12 mouse cellular contexts compared by ENCODE assay signal in the genomic region with DNA sequence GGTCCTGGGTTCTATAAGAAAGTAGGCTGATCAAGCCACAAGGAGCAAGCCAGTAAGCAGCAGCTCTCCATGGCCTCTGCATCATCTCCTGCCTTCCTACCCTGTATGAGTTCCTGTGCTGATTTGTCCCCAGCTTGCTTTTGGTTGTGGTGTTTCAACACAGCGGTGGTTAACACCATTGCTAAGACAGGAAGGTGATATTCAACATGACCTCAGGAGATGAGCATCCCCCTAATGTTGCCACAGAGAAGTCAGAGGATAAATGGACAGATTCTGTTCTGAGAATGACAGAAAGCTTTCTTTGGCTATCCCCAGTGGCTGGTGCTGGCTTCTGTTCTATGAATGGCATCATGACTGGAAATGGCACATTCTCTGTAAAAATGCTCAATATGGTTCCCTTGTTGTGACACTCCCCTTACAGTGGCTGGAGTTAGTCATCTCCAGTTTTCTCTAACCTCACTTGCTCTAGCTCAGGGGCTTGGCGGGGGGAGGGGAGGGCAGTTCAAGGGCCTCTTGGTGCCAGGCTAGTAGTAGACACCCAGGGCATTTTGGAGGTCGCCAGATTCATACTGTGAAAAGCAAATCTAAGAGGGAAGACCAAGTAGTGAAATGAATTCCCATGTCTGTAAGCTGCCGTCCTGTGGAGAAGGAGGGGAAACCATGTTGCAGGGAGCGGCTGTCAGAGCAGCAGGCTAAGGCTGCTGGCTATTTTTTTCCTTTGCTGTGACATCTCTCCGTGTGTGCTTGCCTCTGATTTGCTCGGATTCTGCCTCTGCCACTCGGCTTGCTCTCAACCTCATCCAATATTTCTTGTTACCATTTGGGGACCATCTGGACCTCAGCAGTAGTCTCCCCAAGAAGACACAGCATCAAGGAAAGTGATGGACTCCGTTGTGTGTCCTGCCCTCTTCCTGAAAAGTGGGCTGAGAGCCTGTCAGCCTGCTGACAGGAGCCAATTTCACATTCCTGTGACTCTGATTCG.
DNase-seq lines count a peak whose midpoint lies in the region; ATAC-seq lines count a peak whose summit lies in the region.
"Had no signal": no experiment of that assay in that cellular context is flagged by ENCODE, and none has a peak within 500 bp of the region (broad histone marks: within the 10 kb centered on the region; RNA-seq: fewer than 3 reads in every experiment).

No protein-coding gene starts in this region.

- H3K36me3 ChIP-seq in heart, embryonic 11.5 days (ENCODE audit: control insufficient read depth, insufficient read depth, low read length), result no peaks in the 10 kb centered on the region
- no peaks in the 10 kb centered on the region for H3K36me3 ChIP-seq in lung, embryonic 16.5 days (ENCODE audit: control insufficient read depth, insufficient read depth, low read length)
- no peaks in the 10 kb centered on the region for H3K36me3 ChIP-seq in midbrain, embryonic 13.5 days
- H3K36me3 ChIP-seq: hindbrain, embryonic 12.5 days; kidney, embryonic 15.5 days had no signal

- DNase-seq in heart, postnatal 36 days, result no peak
- DNase-seq in lung, postnatal 25 days (ENCODE audit: low spot score), result no peak
- DNase-seq in cerebellum, adult 9-10 months, result peak; percentile 84
- DNase-seq in retina, embryonic 14.5 days (ENCODE audit: low spot score), result no peak
- DNase-seq in liver, result no peak
- DNase-seq: gastrocnemius, postnatal 25 days had no signal

- intact Hi-C loops in heart, postnatal 36 days (cut with DNase I), result no loop called here

- H3K9ac ChIP-seq in heart, embryonic 11.5 days (ENCODE audit: low read depth, low read length), result no peak overlapping the region
- H3K9ac ChIP-seq in lung, embryonic 16.5 days (ENCODE audit: low read length), result no peak overlapping the region
- no peak overlapping the region for H3K9ac ChIP-seq in midbrain, embryonic 13.5 days (replicated peaks)
- H3K9ac ChIP-seq: hindbrain, embryonic 12.5 days; kidney, embryonic 15.5 days had no signal

- no peaks in the 10 kb centered on the region for H3K9me3 ChIP-seq in heart, embryonic 11.5 days (replicated peaks; ENCODE audit: control insufficient read depth, low read length)
- H3K9me3 ChIP-seq in lung, embryonic 16.5 days (ENCODE audit: control insufficient read depth, low read length), result no peaks in the 10 kb centered on the region
- H3K9me3 ChIP-seq in midbrain, embryonic 13.5 days, result no peaks in the 10 kb centered on the region
- H3K9me3 ChIP-seq: hindbrain, embryonic 12.5 days; kidney, embryonic 15.5 days had no signal

- ATAC-seq in heart, embryonic 11.5 days (replicated peaks; ENCODE audit: insufficient number of reproducible peaks, low FRiP score, low TSS enrichment), result no peak
- ATAC-seq in lung, embryonic 16.5 days (ENCODE audit: low read depth), result peak; percentile 23; the same call in 1 of the 2 replicates
- peak; percentile 27; the same call in 1 of the 2 replicates for ATAC-seq in midbrain, embryonic 13.5 days

- H3K4me2 ChIP-seq in heart, embryonic 11.5 days, result 0 out of 2 replicates have a peak overlapping the region, but pooled peaks have one; percentile 14
- no peak overlapping the region for H3K4me2 ChIP-seq in lung, embryonic 16.5 days (ENCODE audit: low read depth, low read length)
- no peak overlapping the region for H3K4me2 ChIP-seq in midbrain, embryonic 13.5 days (replicated peaks)
- H3K4me2 ChIP-seq: hindbrain, embryonic 12.5 days; kidney, embryonic 15.5 days; liver, embryonic 11.5 days had no signal

- H3K4me3 ChIP-seq in heart, embryonic 11.5 days (ENCODE audit: low read depth, low read length), result no peak overlapping the region
- H3K4me3 ChIP-seq in lung, embryonic 16.5 days (ENCODE audit: low read length), result no peak overlapping the region
- H3K4me3 ChIP-seq in midbrain, embryonic 13.5 days (replicated peaks), result no peak overlapping the region
- H3K4me3 ChIP-seq: hindbrain, embryonic 12.5 days; kidney, embryonic 15.5 days had no signal

- H3K4me1 ChIP-seq in heart, embryonic 11.5 days (ENCODE audit: control insufficient read depth, insufficient read depth, low read length), result no peaks in the 10 kb centered on the region
- 0 out of 2 replicates have a peak, but pooled peaks cover 2% of the 10 kb centered on the region for H3K4me1 ChIP-seq in lung, embryonic 16.5 days (replicated peaks; ENCODE audit: control insufficient read depth, insufficient read depth, low read length)
- H3K4me1 ChIP-seq in midbrain, embryonic 13.5 days (replicated peaks), result peaks cover 18% of the 10 kb centered on the region
- H3K4me1 ChIP-seq: kidney, embryonic 15.5 days had no signal

- H3K27me3 ChIP-seq in heart, embryonic 11.5 days (ENCODE audit: control insufficient read depth, insufficient read depth, low read length), result no peaks in the 10 kb centered on the region
- H3K27me3 ChIP-seq in lung, embryonic 16.5 days (ENCODE audit: control insufficient read depth, insufficient read depth, low read depth, low read length), result no peaks in the 10 kb centered on the region
- peaks cover 6% of the 10 kb centered on the region; the same call in 1 of the 2 replicates for H3K27me3 ChIP-seq in midbrain, embryonic 13.5 days

- H3K27ac ChIP-seq in heart, embryonic 11.5 days (ENCODE audit: low read depth, low read length), result no peak overlapping the region
- no peak overlapping the region for H3K27ac ChIP-seq in lung, embryonic 16.5 days (ENCODE audit: low read length)
- peak overlapping the region; percentile 3; the same call in 1 of the 2 replicates for H3K27ac ChIP-seq in midbrain, embryonic 13.5 days
- H3K27ac ChIP-seq: hindbrain, embryonic 12.5 days; kidney, embryonic 15.5 days had no signal

- WGBS in heart, embryonic 11.5 days (ENCODE audit: insufficient replicate concordance), result 56% methylated on average over 10 of the region's 10 CpGs
- WGBS in lung, embryonic 16.5 days, result 43% methylated on average over 10 of the region's 10 CpGs
- 49% methylated on average over 10 of the region's 10 CpGs for WGBS in midbrain, embryonic 13.5 days
